Mouse (Mus musculus) spleen, adult 18-20 months (tissue): ENCODE results near the gene Mlycd.

Experiments
- DNase-seq, 2 experiments: peaks; one replicate each; pipeline ENCODE4 v3.0.0; 2022; ENCODE audit warnings: mixed read lengths in 2 of 2

Gene Mlycd

GRCm38 (mm10) chr8:119404648-119405047 lies 10.0 kb downstream of the Mlycd start:
- no peak for DNase-seq

- no peak for DNase-seq
Measured at GRCm38 (mm10) chr8:119408311-119408710, 13.6 kb downstream of the Mlycd start.

- DNase-seq: no peak
Measured at GRCm38 (mm10) chr8:119412037-119412734, 17.5 kb downstream of the Mlycd start.

GRCm38 (mm10) chr8:119412735-119413498 lies 18.2 kb downstream of the Mlycd start:
- DNase-seq: peak; percentile 58 to 80

- no peak for DNase-seq
Measured at GRCm38 (mm10) chr8:119413605-119414004, 18.9 kb downstream of the Mlycd start.

DNA sequence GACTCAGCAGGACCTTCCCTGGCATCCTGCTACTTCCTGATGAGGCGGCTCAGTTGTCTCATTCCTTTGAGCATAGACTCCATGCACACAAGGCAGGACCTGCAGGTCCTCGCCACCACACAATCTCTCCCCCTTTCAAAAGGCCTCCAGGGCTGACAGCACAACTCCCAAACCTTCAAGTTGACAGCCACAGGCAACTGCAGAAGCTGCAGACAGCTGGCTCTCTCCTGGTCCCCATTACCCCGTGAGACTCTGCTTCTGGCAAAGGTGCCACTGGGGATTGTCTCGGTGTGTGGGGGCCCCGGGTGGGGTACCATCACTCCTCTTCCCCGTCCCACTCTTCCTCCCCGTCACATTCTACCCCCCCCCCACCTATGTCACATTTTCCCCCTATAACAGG lies 25.6 kb downstream of the Mlycd start:
- no peak for DNase-seq

DNA sequence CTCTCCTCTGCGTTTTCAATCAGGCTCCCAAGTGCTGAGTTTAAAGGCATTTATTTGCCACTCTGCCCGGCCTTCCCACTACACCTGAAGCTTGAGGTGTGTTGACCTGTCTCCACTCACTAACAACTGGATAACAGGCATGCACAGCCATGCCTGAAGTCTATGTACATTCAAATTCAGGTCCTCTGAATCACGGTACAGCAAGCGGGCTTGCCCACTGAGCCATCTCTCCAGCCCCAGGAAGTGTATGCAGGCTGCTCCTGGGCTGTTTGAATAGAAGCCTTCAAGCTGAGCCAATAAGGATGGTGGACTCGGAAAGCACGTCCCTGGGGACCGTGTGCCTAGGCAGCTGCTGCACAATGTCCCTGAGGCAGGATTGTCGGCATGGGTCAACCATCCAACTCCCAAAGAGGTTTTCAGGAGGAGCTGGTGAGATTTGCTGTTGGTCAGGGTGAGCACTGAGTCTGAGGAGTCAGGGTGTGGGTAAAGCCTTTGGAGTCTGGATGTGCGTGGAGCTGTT lies 27.0 kb downstream of the Mlycd start:
- no peak for DNase-seq

DNA sequence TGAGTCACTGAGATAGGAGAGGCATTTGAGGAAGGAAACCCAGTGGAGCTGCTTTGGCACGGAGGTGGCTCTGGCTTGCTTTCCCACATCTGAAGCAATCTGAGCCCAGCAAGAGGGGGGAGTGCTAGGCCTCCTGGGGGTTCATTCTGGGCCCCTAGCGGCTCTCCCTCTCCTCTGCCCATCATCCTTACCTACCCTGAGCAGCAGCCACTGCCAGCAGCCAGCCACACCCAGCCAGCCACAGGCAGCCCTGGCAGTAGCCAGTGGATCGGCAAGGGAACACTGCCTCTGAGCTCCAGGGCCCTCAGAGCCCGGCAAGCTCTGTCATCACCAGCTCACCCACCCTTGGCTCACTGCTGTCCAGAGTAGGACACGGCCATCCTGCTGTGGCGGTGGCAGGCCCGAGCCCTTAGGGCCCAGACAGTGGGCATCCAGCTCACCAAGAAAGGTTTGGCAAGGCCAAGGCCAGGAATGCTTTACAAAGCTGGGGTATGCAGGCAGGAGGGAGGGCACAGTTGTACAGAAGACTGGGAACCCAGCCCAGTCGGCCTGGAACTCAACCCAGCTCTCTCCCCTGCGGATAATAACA lies 27.5 kb downstream of the Mlycd start:
- no peak for DNase-seq

- peak; percentile 73 to 78 for DNase-seq
Measured at GRCm38 (mm10) chr8:119423631-119424141, 29.0 kb downstream of the Mlycd start.

DNA sequence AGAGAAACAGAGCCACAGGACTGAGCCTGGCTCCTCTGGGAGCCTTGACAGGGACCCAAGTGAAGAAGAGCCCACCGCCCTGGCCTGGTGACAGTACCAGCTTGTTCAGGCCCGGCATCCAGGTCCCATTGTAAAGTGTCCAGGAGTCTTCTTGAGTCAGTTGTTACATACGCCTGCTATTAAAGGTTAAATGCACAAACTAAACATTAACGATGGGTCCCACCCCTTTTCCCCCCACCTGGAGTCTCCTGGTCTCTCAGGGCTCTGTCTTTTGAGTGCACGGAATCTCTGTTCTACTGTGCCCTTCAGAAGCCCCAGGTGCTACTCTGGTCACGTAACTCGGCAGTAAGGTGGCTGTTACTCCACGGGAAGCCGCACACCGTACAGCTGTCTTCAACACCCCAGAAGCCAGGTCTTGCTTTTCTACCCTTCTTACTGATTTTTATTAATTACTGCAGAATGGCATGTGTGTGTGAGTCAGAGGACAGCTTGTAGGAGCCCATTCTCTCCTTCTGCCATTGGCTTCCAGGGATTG lies 29.6 kb downstream of the Mlycd start:
- no peak for DNase-seq

DNA sequence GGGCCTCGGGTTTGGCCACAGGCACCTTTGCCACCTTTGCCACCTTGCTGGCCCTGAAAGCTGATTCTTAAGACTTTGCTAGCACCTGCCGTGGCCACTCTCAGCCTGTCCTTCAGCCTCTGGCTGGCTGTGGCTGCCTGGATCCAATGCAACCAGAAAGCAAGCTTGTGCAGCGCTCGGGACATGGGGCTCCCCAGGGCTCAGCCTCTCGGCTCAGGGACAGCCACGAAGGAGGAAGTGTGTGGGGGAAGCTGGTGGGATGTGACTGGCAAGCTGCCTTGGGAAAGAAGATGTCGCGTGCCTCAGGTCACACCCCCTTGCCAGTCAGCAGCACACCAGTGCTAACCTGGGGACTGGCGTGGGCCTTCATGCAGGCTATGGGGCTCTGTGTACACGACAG lies 30.1 kb downstream of the Mlycd start:
- peak in 1 of 2 experiments; percentile 42 for DNase-seq

DNA sequence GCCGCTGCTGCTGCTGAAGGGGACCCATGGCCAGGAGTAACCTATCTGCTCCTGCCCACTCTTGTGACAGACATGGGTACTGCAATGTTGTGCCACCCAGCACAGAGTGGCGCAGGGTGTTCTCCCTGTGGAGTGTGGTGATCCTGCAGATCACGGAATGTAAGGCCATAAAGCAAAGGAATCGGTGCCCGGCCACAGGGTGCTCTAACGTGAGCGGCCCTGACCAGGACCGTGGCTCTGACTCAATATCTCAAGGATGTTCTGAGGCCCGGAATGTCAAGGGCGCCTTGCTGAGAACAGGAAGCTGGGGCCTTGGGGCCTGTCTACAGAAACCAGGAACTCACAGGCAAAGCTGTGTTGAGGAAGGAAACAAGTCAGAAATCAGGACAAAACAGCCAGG lies 30.9 kb downstream of the Mlycd start:
- DNase-seq: peak in 1 of 2 experiments; percentile 38

GRCm38 (mm10) chr8:119426069-119426735 lies 31.5 kb downstream of the Mlycd start:
- DNase-seq: no peak

GRCm38 (mm10) chr8:119427634-119428349 lies 33.1 kb downstream of the Mlycd start:
- DNase-seq: no peak

- DNase-seq: no peak
Measured at GRCm38 (mm10) chr8:119428350-119428740, 33.7 kb downstream of the Mlycd start.

GRCm38 (mm10) chr8:119428766-119429327 lies 34.2 kb downstream of the Mlycd start:
- DNase-seq: no peak

- DNase-seq: no peak
Measured at GRCm38 (mm10) chr8:119429552-119429951, 34.9 kb downstream of the Mlycd start.

DNA sequence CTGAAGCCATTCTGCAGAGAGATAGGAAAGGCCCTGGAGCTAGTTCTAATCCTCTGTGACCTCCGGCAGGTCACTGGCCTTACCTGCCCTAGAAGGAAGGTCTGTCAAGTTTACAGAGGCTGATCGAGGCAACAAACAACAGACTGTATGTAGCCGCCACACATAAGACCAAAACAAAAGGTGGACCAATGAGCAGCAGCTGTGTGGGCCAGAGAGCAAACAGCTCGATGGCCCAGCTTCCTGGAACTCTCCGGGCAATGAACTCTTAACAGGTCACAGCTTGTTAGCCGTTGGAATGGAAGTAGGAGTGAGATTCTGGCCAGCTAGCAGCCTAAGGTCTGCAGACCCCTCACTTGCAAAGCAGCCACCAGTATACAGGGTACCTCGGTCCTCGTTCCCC lies 35.6 kb downstream of the Mlycd start:
- DNase-seq: no peak

GRCm38 (mm10) chr8:119430690-119431089 lies 36.0 kb downstream of the Mlycd start:
- DNase-seq: no peak

GRCm38 (mm10) chr8:119432372-119432771 lies 37.7 kb downstream of the Mlycd start:
- DNase-seq: no peak

DNA sequence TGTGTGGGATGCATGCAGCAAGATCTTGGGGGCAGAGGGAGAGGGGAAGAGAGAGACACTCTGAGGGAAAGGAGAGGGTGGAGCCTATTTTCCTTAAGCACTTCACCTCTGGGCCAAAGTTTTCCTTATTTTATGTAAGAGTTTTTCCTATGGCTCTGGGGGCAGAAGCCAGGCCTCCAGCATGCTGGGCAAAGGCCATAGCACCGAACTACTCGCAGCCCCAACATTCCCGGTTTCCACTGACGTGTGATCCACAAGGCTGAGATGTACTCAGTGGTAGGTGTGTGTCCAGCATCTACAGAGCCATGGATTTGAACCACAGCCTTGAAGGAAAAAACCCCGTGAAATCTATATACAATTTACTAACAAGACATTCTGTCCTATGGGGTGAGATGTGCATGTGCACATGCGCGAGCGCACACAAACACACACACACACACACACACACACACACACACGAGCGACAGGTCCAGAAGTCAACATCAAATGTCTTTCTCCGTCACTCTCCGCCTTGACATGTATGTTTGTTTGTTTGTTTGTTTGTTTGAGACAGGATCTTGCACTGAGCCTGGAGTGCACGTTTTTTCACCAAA lies 39.0 kb downstream of the Mlycd start, which contains the start of gene Osgin1:
Gene Osgin1 (plus strand): TSS at position 543 of the 593 bp plus-strand sequence.
- DNase-seq: no peak
